Mouse (Mus musculus) erythroblast, embryonic 14.5 days (primary cell): ENCODE results near the gene Shank2.

Source experiments
- GATA1 ChIP-seq: IDR thresholded peaks from 2 replicates; pipeline ENCODE4 v1.6.1; 2012; ENCODE audit warnings: low read length, inconsistent platforms, mixed read lengths
- TAL1 ChIP-seq: IDR thresholded peaks from 3 replicates; pipeline ENCODE4 v1.6.1; 2012; ENCODE audit warnings: low read length, inconsistent platforms, mixed read lengths

DNA sequence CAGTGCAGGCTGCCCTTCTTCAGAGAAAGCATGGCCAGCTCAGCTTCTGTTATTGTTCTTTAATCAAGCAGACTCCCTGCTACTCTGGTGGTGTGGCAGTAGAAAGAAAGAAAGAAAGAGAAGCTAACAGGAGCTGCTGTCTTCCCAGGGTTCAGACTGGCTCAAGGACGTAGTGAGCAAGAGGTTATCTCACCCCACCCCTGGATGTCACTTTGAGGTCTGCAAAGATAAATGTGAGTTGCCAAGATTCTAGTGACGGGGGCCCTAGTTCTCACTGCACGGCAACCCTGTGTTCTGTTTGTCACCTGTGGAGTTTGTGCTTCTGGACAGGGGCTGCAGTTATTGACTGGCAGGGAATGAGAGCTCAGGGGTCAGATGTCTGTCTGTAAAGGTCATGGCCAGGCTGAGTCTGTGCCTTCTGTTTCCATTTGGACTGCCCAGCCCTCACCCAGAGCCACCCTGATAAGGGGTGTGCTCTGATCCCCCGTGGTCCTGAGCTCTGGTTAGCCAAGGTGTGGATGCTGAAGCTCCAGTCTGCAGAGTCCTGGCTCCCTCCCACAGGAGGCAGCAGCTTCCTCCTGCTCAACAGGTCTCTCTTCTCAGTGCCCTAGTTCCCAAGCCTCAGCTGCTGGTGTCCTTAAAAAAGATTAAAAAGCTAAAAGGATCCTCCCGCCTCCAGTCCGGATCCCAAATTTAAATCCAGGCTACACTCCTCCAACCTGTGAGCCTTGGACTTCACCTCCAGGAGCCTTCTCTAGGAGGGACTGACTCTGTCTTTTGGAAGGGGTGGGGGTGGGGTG, 238.0 kb downstream of the Shank2 start:
- no peak for TF ChIP-seq TAL1
- no peak for TF ChIP-seq GATA1
